Mouse (Mus musculus): Measurements from ENCODE around the gene Hoxa6.

The Hoxa6 gene

DNA sequence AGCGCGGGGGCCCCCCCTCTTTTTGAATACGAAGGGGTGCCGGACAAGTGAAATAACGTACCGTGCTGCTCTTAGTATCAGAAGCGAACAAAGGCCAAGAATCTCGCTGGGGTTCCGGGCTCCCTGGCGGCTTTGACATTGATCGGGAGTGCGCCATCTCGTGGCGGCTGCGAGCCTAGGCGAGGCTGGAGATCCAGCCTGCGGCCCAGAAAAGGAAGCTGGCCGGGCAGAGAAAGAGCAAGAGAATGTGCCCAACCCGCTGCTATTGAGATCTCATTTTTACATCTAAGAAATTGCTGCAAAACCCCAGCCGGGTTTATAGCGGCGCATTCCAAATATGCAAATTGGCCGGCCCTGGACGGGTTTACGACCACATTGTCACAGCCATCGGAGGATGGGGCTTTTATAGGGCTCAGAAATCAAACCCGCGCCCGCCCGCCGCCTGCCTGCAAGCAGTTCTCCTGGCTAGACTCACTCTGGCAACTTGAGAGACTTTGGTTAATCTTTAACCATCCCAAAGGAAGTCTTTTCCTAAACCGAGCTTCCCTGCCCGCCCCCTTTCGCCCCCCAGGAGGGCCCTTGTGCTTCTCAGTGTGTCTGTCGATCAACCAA, 32.0 kb upstream of the Hoxa6 start, which contains the start of gene Hoxa10:
TSS of gene Hoxa10 (minus strand) at position 466 of the 612 bp plus-strand sequence.
- DNase-seq (ENCODE audit: low spot score): no peak

DNA sequence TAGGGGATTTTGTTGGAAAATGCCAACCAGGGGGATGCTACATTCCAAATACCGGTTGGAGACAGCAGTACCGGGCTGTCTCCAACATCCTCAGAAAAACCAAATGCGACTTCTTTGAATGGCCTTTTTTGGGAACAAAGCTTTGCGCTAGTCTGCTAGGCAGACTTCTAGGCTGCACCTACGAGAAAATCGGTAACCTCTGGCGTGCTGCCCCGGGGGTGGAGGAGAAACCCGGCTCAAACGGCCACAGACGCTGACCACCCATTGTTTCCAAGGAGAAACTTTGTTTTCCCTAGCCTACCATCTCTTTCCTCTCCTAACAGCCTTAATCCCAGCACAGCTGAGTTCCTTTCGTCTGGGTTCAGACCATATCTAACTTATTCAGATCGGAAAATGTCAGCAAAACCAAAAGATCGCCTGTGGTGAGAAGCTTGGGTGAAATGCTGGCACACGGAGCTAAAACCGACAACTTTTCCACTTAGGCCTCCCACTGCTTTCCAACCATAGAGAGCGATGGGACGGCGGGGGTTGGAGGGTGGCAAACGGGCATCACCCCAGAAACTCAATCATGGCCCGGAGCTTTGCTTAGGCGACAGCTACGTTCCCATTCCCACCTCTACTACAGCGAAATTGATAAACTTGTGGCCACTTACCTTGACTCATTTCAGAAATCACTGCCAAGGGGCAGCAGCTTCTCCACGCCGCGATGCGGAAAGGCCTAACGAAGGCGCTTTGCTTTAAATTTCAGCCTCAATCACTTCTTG, 31.3 kb upstream of the Hoxa6 start:
- DNase-seq (ENCODE audit: low spot score): no peak

DNA sequence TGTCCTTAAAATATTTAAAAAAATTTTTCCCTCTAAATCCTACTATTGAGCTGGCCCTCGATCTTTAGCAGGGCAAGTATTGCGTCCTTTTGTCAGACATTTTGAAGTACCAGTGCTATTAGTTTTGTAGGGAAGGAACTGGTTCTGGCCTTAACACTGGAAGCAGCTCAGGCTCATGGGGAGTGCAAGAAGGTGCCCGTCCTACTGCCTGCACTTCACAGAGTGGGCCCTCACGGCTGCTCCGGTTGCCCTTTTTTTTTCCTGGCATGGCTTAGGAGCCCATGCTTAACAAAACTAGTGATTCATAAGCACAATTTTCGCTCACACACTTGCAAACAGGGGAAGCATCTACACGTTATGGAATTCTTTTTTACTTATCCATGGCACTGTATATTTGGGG, 30.5 kb upstream of the Hoxa6 start:
- DNase-seq (ENCODE audit: low spot score): no peak

DNA sequence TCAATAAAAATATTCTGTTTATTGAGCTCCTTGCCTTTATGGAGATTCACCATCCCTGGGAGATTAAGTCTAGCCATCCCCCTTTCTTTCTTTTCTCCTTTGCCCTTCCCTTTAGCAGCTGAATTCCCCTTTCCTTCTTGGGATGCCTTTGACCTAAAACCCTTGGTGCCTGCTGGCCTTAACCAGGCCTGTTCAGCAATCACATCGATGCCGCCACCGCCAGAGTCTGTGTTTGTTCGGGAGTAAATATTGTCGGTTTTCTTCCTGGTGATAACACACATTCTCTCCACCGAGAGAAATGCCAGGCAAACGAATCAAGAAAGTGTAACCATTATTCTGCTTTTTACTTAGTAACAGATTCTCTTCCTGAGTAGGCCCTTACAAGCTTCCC, 29.6 kb upstream of the Hoxa6 start:
- DNase-seq (ENCODE audit: low spot score): no peak

DNA sequence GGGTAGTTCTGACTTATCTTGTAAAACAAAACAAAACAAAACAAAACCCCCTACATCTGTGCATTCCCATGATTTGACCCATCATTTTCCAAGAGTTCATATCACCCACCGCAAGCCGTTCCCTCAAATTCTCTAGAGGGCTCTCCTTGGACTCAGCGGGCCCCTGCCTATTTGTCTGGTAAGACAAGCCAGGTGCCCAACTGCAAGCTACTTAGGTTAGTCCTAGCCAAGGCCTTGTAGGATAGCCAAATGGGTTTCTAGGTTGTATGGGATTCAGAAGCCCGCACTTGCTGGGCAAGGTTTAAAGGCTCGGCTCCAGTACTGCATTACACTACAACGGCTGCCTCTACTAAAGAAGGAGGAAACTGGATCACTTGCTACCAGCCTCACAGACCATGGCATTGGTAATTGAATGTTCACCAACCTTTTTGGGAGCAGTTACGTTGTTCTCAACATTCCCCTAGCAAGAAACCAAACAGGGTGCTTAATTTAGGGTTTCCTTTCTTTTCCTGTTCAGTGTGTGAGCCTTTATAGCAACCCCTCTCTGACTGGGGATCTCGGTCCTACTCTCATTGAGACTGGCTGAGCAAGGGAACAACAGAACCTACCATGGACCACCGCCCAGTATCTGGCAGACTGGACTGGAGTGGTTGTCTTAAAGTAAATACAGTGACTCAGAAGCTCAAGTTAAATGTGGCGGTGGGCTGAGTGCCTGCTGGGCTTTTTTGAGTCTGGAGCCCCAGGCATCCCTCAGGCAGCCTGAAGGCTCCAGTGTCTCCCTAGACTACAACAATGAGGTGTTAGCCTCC, 29.0 kb upstream of the Hoxa6 start:
- no peak for DNase-seq (ENCODE audit: low spot score)

DNA sequence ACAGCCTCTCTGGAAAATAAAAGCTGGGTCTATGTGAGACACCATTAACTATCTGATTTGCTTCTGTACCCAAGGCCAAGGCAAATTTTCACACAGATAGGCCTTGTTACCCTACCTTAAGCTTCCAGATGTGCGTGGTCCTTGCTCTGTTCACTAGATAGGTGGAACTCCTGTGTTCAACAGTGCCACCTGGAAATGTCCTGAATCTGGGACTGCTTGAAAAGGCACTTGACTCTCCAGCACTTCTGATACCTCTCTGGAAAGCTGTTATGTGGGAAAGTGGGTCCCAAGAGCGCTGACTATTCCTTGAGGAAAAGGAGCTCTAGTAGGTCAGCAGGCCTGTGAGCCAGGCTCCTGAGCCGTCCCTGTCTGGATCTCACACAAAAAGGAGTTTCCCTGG, 28.3 kb upstream of the Hoxa6 start:
- no peak for DNase-seq (ENCODE audit: low spot score)

DNA sequence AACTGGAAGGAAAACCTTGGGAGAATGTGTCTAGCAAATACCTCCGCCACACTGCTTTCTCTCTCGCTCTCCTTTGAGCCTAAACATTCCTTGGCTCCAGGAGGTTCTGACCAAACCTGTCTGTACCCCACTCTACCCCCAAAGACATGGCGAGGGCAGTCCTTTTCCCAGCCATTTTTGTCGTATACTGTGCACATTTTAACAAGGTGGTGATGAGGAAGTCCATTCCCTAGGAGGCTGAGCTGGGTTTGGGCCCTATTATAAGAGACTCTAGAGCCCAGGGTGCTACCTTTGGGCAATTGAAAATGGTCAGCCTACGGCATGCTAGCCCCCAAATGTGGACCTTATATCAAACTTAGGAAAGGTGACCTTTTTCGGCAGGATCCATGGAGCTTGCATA, 27.3 kb upstream of the Hoxa6 start:
- DNase-seq (ENCODE audit: low spot score): no peak

DNA sequence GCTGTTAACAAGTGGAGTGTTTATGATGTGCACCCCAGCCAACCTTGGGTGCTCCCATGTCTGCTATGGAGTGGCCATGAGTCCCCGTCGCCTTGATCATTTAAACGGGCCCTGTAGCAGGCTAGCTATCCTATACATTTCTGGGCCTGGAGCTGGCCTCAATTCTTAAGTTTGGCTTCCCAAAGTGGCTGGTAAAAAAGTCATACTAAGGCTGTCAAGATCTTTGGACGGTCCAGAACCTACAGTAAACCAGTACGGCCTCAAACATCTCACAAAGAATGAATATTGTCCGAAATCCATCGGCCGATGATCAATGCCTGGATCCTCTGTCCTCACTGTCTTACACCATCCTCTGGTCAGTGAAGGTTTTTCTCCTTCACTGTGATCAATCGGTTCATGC, 26.7 kb upstream of the Hoxa6 start:
- DNase-seq (ENCODE audit: low spot score): no peak

DNA sequence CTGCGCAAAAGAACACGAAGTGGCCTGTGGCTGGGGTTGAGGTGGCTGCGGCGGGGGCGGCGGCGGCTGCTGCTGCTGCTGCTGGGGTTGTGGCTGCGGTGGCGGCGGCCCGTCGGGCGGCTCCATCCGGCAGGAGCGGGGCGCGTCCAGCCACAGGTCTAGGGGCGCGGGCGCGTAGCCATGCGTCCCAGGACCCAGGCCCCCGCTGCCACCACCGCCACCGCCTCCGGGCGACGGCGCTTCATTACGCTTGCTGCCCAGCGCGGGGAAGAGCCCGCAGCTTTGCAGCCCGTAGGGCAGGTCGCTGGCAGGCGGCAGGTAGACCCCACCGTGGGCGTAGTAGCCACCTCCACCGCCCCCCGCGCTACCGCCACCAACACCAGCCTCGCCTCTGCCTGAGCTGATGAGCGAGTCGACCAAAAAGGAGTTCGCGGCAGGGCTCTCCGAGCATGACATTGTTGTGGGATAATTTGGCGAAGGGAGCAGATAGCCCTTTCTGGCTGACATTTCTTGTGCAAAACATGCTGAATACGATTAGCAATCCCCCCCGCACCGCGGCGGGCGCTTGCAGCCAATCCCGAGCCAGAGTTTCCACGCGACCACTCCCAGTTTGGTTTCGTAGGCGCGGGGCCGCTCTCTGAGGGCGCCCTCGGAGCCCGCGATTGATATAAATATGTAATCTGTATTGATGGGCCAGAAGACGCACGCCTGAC, 26.1 kb upstream of the Hoxa6 start:
- DNase-seq (ENCODE audit: low spot score): no peak

DNA sequence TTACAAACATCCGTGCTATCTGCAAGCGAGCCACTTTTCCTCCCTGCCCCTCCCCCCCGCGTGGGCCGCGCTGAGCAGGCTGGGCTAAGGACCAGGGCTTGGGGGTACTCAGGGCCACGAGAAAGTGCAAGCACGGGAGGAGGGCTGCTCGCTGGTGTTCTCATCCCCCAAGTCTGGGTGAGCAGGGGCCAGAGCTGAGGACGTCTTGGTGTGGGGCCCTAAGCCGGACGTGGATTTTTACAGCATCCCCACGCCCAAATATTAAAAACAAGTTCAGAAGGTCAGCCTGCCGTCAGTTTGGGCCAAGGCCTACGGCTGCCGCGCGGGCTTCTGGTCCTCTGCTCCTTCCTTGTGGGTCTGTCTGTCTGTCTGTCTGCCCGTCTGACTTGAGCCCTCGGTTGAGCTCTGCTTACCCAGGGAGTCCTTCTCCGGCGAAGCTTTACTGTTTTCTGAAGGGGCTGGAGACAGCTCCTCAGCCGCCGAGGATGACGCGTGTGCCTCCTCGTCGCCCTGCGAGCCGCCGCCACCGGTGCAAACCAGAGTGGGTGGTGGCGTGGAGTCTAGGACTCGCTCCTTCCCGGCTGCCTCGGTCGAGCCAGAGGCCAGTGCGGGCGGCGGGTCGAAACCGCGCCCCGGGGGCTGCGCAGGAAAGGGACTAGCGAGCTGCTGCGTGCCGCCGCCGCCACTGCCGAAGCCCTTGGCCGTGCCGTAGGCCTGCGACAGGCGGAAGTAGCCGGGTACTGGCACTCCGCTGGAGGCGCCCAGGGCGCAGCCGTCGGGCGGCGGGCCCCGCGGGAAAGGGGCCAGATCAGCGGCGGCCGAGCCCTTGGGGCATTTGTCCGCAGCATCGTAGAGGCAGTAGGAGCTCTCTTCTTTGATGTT, 25.3 kb upstream of the Hoxa6 start:
- no peak for DNase-seq (ENCODE audit: low spot score)

DNA sequence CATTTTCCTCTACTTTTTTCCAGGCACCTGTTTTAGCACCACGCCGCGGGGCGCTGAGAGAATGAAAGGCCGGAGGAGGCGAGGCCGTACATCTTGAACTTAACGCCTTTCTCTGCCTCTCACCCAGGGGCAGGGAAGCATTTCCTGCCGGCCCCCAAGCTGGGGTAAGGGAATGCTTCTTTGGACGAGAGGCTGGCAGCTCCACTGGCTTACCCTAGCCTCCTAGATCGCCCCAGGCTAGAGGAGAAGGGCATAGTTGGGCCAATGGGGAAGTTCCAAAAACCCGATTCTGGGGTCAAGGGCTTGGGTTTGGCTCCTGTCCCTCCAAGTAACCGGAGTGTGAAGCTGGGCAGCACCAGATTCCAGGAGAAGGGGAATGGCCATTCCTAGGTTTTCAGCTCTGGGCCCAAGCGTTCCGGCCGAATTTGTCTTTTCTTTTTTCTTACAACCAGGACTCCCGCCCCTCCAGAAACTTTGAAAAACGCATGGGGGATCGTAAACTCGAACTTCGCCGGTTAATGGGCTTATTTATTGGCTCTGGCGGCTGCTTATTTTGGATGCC, 24.5 kb upstream of the Hoxa6 start:
- no peak for DNase-seq (ENCODE audit: low spot score)

DNA sequence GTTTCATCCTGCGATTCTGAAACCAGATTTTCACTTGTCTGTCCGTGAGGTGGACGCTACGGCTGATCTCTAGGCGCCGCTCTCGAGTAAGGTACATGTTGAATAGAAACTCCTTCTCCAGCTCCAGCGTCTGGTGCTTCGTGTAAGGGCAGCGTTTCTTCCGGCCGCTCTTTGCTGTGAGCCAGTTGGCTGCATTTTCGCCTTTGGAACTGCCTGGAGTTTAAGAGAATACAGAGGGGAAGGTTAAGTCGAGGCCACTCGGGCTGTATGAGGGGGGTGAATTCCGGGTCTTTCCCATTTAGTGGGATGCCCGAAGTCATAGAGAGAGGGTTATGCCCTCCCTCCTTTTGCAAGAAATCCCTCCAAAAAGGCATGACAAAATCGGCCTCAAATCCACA, 24.0 kb upstream of the Hoxa6 start:
- DNase-seq (ENCODE audit: low spot score): no peak

DNA sequence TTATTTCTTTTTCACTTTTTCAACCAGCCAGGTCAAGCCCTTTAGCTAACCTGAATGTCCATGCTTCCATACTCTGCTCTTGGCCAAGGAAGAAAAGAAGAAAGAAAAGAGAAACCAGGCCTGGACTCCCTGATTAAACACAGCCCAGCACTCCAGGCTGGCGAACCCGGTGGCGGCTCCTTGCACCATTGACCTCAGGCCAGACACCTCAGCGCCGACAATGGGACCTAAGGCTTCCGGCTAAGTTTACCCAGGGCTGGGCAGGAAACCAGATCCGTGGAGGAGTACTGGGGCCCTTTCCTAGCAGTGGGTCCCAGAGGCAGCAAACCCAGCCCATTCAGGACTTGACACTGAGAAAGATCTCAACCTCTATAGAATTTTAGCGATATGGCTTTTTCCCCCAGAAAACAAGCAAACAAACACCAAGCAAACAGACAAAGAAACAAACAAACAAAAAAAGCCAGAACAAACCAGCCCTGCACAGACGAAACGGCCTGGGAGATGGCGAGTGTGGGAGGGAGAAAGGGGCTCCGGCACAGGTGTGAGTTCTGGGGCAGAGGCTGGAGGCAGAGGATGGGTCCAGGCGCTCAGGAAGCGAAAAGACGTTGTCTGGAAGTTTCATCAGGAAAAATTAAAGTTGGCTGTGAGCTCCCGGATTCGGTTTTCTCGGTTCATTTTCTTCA, 23.5 kb upstream of the Hoxa6 start:
- DNase-seq (ENCODE audit: low spot score): no peak

DNA sequence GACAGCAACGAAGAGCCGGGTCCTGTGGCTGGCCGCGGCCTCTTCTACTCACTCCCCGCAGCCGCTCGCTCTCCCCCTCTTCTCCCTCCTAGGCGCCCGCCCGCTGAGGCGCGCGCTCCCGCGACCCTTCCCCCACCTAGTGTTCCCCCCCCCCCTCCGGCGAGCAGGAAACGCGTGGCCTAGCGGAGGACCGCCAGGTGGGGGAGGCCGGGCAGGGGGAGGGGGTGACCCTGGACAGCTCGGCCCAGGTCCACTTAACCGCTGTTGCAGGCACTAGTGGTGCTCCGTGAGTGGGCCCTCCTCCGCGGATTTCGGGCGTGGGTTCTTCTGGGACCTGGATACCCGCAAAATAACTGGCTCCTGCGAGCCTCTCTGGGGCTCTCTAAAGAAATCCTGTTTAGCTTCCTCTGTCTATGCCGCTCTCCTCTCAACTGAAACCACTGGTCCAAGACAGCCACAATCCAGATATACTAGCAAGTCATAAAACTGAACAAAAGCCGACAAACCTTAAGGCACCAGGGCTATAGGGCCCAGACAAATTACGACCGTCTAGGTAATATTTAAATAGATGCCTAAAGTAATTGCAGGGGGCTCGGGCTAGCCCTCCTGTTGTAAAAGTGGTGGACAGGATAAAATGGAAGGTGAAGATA, 22.1 kb upstream of the Hoxa6 start, which contains the start of gene Hoxa9:
TSS of gene Hoxa9 (minus strand) at position 574 of the 650 bp plus-strand sequence.
- DNase-seq (ENCODE audit: low spot score): no peak

DNA sequence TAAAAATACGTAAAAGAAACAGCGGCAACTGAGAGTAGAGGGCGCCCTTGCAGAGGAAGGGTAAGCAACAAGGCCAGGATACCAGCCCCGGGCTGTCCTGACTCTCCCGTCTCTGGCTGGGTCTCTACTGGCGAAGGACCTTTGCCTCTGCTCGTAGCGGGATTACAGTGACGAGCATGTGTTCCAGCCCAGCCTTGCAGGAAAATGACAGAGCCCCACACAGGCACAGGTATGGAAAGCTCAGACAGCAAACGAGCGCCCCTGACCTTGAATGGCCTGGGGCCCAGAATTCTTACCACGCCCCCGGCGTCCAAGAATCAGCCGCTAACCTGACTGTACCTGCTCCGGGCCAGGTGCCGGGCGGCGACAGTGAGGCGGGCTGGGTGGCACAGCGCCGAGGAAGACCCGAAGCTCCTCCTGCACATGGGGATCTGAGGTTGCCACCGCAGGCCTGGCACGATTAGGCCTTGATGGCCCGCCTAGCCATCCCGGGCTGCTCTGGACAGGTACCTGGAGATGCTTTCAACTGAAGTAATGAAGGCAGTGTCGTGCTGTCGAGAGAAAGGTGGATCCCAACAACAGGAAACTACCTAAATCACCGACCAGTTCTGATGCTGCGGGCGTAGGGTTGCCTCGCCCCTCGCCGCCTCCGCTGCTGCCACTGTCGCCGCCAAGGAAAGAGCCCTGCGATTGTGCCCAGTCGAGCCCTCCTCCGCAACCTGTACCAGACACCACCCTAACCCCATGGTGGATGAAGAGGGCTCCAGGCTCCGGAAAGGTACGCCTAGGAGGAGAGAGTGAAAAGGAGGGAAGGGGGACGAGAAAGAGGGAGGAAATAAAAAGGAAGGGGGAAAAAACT, 21.3 kb upstream of the Hoxa6 start:
- no peak for DNase-seq (ENCODE audit: low spot score)

DNA sequence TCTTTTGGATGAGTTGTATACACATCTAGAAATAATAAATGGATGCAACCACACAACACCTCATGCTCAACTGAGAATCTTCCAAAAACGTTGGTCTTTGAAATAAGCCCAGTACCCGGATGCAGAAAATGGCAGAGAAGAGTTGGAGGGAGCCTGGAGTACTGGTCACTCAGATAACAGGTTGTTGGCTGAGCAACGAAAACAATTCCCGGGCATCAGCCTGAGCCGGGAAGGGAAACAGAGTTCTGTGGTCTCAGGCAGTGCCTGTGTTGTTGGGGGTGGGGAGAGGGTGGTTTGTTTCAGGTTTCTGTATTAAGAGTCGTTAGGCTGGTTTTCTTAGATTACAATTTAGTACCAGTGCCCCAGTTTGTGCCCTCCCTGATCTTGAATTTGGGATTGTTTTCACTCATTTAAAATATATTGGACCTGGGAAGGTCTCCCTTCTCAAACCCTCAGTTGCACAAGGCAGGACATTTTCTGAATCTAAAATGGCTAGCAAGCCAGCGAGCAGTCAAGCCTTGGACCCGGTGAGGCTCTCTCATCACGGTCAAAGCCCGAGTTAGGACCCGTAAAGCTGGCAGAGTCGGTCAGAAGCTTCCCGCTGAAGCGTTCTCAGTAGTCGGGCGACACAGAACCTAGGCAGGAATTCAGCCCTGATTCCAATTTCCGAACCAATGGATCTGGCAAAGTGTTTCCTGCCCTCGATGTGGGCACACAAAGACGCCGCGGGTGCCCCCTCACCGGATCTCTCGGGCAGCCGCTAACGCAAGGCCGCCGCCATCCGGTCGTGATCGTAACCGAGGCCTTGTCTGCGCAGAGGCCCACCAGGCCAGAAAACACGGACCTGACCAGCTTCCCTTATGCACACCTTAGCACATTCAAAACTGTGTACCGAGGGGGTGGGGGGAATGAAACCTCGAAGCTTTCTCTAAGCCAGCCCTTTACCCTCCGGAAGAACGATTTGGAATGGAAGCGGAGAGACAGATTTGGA, 20.2 kb upstream of the Hoxa6 start:
- DNase-seq (ENCODE audit: low spot score): no peak

DNA sequence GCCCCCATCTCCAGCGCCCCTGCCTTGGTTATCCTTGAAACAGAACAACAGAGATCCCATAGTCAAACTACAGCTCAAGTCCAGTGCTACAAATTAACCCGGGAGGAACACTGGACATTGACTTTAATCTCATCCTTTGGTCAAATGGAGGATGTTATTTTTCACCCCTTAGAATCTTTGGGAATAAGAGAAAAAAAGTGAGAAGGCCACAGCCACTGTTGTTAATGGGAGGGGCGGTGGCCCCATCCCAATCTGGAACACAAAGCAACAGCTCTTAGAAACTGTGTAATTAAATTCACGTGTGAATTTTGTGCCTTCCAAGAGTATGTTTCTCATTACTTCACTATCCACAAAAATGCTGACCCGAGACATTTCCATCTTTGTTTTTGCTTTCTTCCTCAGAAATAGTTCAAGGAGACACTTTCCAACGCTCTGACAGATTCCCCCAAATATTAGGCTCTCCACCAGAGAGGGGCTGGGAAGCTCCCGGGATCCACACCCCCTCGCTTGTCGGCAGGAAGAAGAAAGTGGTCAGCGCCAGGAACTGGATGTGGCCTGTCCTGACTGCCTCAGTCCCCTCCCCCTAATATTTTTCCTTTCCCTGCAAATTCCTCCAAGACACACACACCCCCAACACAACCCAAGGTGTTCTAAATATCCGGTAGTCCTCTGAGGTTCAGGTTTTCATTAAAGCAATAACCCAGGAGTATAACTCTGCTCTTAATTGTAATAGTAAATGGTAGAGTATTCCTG, 19.1 kb upstream of the Hoxa6 start:
- no peak for DNase-seq (ENCODE audit: low spot score)
